Mouse (Mus musculus): ENCODE results near the gene Jup.

DNA sequence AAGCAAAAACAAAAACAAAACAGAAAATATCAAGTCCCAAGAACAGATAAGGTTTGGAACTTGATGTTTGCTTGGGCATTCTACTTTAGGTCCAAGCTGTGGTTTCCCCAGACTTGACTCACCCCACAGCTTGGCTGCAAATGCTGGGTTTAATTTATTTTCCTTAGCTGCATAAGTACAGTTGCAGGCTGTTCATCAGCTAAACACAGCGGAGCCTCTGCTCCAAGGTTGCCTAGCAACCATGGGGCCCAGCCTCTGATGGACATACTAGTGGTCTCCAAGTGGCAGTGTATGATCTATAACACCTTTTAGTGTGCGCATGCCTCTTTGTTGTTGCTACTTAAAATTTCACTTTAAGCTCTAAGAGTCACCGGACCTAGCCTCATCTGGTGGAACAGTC, 61.8 kb downstream of the Jup start:
- TF ChIP-seq CTCF (IDR thresholded peaks at IDR 0.05): no peak
- TF ChIP-seq EP300 (IDR thresholded peaks at IDR 0.05): no peak
